9 mouse cellular contexts compared by ENCODE assay signal in the genomic region with DNA sequence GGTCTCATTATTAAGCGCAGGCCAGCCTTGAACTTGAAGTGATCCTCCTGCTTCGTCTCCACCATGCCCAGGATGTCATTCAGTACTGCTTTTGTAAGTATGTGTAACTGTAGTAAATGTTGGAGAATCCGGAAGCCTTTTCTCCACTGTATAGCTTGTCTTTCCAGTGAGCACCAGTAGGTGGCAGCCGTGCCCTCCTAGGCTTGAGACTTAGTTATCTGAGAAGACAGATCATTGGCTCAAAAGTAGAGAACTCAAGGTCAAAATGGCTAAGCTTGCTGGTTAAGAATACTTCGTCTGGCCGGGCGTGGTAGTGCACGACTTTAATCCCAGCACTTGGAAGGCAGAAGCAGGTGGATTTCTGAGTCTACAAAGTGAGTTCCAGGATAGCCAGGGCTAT.
DNase-seq lines count a peak whose midpoint lies in the region; ATAC-seq lines count a peak whose summit lies in the region.
"Had no signal": no experiment of that assay in that cellular context is flagged by ENCODE, and none has a peak within 500 bp of the region (broad histone marks: within the 10 kb centered on the region; RNA-seq: fewer than 3 reads in every experiment).

No protein-coding gene starts in this region.

- H3K4me1 ChIP-seq in hindbrain, embryonic 14.5 days (replicated peaks; ENCODE audit: control insufficient read depth, insufficient read depth, low read length), result no peaks in the 10 kb centered on the region
- H3K4me1 ChIP-seq in hindbrain, embryonic 13.5 days (replicated peaks), result no peaks in the 10 kb centered on the region
- H3K4me1 ChIP-seq: embryonic facial prominence, embryonic 15.5 days had no signal

- H3K27ac ChIP-seq in hindbrain, embryonic 14.5 days, result no peak overlapping the region
- no peak overlapping the region for H3K27ac ChIP-seq in hindbrain, embryonic 13.5 days
- H3K27ac ChIP-seq: embryonic facial prominence, embryonic 15.5 days had no signal

- H3K9ac ChIP-seq in hindbrain, embryonic 14.5 days, result no peak overlapping the region
- H3K9ac ChIP-seq in hindbrain, embryonic 13.5 days, result no peak overlapping the region
- H3K9ac ChIP-seq: embryonic facial prominence, embryonic 15.5 days had no signal

- H3K27me3 ChIP-seq in hindbrain, embryonic 14.5 days (ENCODE audit: control insufficient read depth, insufficient read depth, low read length), result no peaks in the 10 kb centered on the region
- no peaks in the 10 kb centered on the region for H3K27me3 ChIP-seq in hindbrain, embryonic 13.5 days
- H3K27me3 ChIP-seq: embryonic facial prominence, embryonic 15.5 days had no signal

- H3K4me3 ChIP-seq in hindbrain, embryonic 14.5 days (replicated peaks; ENCODE audit: low read length), result no peak overlapping the region
- no peak overlapping the region for H3K4me3 ChIP-seq in hindbrain, embryonic 13.5 days
- H3K4me3 ChIP-seq: embryonic facial prominence, embryonic 15.5 days had no signal

- ATAC-seq in hindbrain, embryonic 14.5 days (ENCODE audit: low FRiP score), result no peak
- no peak for ATAC-seq in hindbrain, embryonic 13.5 days (ENCODE audit: low FRiP score)
- ATAC-seq in common myeloid progenitor, adult 5-6 weeks (replicated peaks; ENCODE audit: low read depth, poor library complexity, severe bottlenecking), result peak; percentile 92

- 31% methylated on average over 8 of the region's 8 CpGs for WGBS in hindbrain, embryonic 14.5 days
- 38% methylated on average over 8 of the region's 8 CpGs for WGBS in hindbrain, embryonic 13.5 days

- H3K9me3 ChIP-seq in hindbrain, embryonic 14.5 days (ENCODE audit: control insufficient read depth, low read length), result no peaks in the 10 kb centered on the region
- H3K9me3 ChIP-seq in hindbrain, embryonic 13.5 days, result no peaks in the 10 kb centered on the region
- H3K9me3 ChIP-seq: embryonic facial prominence, embryonic 15.5 days had no signal

- H3K4me2 ChIP-seq in hindbrain, embryonic 14.5 days (replicated peaks), result no peak overlapping the region
- H3K4me2 ChIP-seq in hindbrain, embryonic 13.5 days, result no peak overlapping the region
- H3K4me2 ChIP-seq: embryonic facial prominence, embryonic 15.5 days had no signal

- peak; percentile 75 for DNase-seq in hindbrain, embryonic 14.5 days (ENCODE audit: low spot score)
- DNase-seq in adrenal gland, adult 2 months, result peak; percentile 80
- DNase-seq in heart, adult 8-10 months (ENCODE audit: low spot score), result peak; percentile 53
- DNase-seq in layer of hippocampus, adult 9-11 months, result peak; percentile 45
- peak; percentile 48 to 73 for DNase-seq in lung, postnatal 4 days
- DNase-seq in spleen, adult 18-20 months, result peak; percentile 42 to 74

- peaks cover 32% of the 10 kb centered on the region for H3K36me3 ChIP-seq in hindbrain, embryonic 14.5 days (replicated peaks; ENCODE audit: control insufficient read depth, insufficient read depth)
- H3K36me3 ChIP-seq in hindbrain, embryonic 13.5 days, result peaks cover 32% of the 10 kb centered on the region
- H3K36me3 ChIP-seq: embryonic facial prominence, embryonic 15.5 days had no signal
